16 mouse cellular contexts compared by ENCODE assay signal in genomic region chr15:31629556-31629955, GRCm38 (mm10).
"Had no signal": no experiment of that assay in that cellular context is flagged by ENCODE, and none has a peak within 500 bp of the region (broad histone marks: within the 10 kb centered on the region; RNA-seq: fewer than 3 reads in every experiment).

No protein-coding gene starts in this region.

- DNase-seq: heart, postnatal 10 days; heart, postnatal 14 days; heart, postnatal 36 days; heart, postnatal 4 days; kidney, adult 11 months; kidney, adult 18-20 months; kidney, adult 2 months; kidney, adult 8-10 months; kidney, adult 9 months; kidney, postnatal 10 days; kidney, postnatal 14 days; kidney, postnatal 25 days; kidney, postnatal 36 days; kidney, postnatal 4 days; layer of hippocampus, adult 9-11 months; layer of hippocampus, postnatal 36 days had no signal
